Mouse (Mus musculus) liver, embryonic 11.5 days (tissue): ENCODE measurements around the gene Tmem30c. TPM values are rescaled to one million over a fixed set of nuclear protein-coding genes. Genes with fewer than 3 reads are reported as not detected.
A peak's percentile ranks its signal among the peaks of the same experiment; 100 is the strongest.

Source experiments
- ATAC-seq: fragments of 200-750 bp; cut with Nextera tagmentation; replicated peaks from 2 replicates; pipeline ENCODE4 v1.8.0; 2017; ENCODE audit warnings: moderate number of reproducible peaks, mild to moderate bottlenecking, moderate TSS enrichment, moderate library complexity; ENCODE audit not compliant: low FRiP score
- DNase-seq: peaks from one replicate; pipeline ENCODE4 v3.0.0-alpha.2; 2017; ENCODE audit warnings: low spot score
- H3K27ac ChIP-seq: fragments of 300-500 bp; sonication (generic); 2 replicates; pipeline ENCODE4 v1.5.1; 2014; ENCODE audit warnings: mild to moderate bottlenecking, low read depth, low read length, control low read depth
- H3K27me3 ChIP-seq: fragments of 300-500 bp; sonication (generic); replicated peaks from 2 replicates; pipeline ENCODE4 v1.6.1; 2014; ENCODE audit warnings: low read length, mixed read lengths; ENCODE audit not compliant: control insufficient read depth, insufficient read depth
- H3K36me3 ChIP-seq: fragments of 300-500 bp; sonication (generic); 2 replicates; pipeline ENCODE4 v1.6.1; 2014; ENCODE audit warnings: mild to moderate bottlenecking, low read length, moderate library complexity, mixed read lengths; ENCODE audit not compliant: control insufficient read depth, insufficient read depth
- H3K4me1 ChIP-seq: fragments of 300-500 bp; sonication (generic); replicated peaks from 2 replicates; pipeline ENCODE4 v1.6.1; 2014; ENCODE audit warnings: low read length, mixed read lengths; ENCODE audit not compliant: control insufficient read depth, insufficient read depth
- H3K4me2 ChIP-seq: fragments of 300-500 bp; sonication (generic); 2 replicates; pipeline ENCODE4 v1.6.1; 2014; ENCODE audit warnings: mild to moderate bottlenecking, control low read depth, moderate library complexity
- H3K4me3 ChIP-seq: fragments of 300-500 bp; sonication (generic); 2 replicates; pipeline ENCODE4 v1.5.1; 2014; ENCODE audit warnings: low read depth, low read length, control low read depth
- H3K9ac ChIP-seq: fragments of 300-500 bp; sonication (generic); 2 replicates; pipeline ENCODE4 v1.6.1; 2014; ENCODE audit warnings: low read depth, low read length, control low read depth
- H3K9me3 ChIP-seq: fragments of 300-500 bp; sonication (generic); 2 replicates; pipeline ENCODE4 v1.6.1; 2016; ENCODE audit warnings: low read length, inconsistent platforms, mixed read lengths; ENCODE audit not compliant: control insufficient read depth
- WGBS: fragments of 180-500 bp; shearing (Covaris S2); extraction: QIAGEN DNeasy Blood & Tissue Kit; methylation state at CpG from one replicate; pipeline ENCODE4 v1.1.7; 2014; 5-methylcytosine and 5-hydroxymethylcytosine counted together
- polyA plus RNA-seq: library from polyadenylated mRNA; unstranded; fragments of >200 nt; fragmentation: Nextera tagmentation; extraction: Ambion mirVana; gene quantifications from 2 replicates; pipeline ENCODE4 v1.2.1, GENCODE M21; 2014

Gene Tmem30c
- polyA plus RNA-seq, 1 experiment from 2014 or later, result not detected

- ATAC-seq (no peak), DNase-seq (no peak)
- no peaks in the 10 kb centered on the region for H3K4me1 ChIP-seq
- H3K27me3 ChIP-seq, result no peaks in the 10 kb centered on the region
- no peaks in the 10 kb centered on the region for H3K9me3 ChIP-seq
- 50% methylated on average over 7 of the region's 7 CpGs for WGBS
- H3K4me2 ChIP-seq, result no peak overlapping the region
- H3K4me3 ChIP-seq, result no peak overlapping the region
- no peaks in the 10 kb centered on the region for H3K36me3 ChIP-seq
- H3K27ac ChIP-seq, result no peak overlapping the region
- H3K9ac ChIP-seq, result no peak overlapping the region
Measured at GRCm38 (mm10) chr16:57251589-57252421, 40.9 kb downstream of the Tmem30c start.

DNA sequence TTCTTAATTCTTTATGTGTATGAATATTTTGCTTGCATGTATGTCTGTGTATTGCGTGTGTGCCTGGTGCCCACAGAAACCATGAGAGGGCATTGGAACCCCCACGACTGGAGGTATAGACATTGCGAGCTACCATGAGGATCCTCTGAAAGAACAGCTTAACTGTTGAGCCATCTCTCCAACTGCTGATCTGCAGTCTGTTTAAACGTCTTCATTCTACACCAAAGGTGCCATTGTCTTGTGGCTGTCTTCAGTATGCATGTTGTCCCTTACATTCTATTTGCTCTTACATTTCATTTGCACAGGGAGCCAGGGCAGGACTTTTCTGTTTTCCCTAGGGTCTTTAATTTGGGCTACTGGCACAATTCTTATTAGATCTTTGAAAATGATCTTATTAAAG, 41.7 kb downstream of the Tmem30c start:
- no peak overlapping the region for H3K4me2 ChIP-seq
- H3K27ac ChIP-seq, result no peak overlapping the region
- no peaks in the 10 kb centered on the region for H3K27me3 ChIP-seq
- no peaks in the 10 kb centered on the region for H3K36me3 ChIP-seq
- DNase-seq (no peak), ATAC-seq (no peak)
- no peak overlapping the region for H3K4me3 ChIP-seq
- no peak overlapping the region for H3K9ac ChIP-seq
- no peaks in the 10 kb centered on the region for H3K9me3 ChIP-seq
- 80% methylated on average over 4 of the region's 4 CpGs for WGBS
- no peaks in the 10 kb centered on the region for H3K4me1 ChIP-seq

DNA sequence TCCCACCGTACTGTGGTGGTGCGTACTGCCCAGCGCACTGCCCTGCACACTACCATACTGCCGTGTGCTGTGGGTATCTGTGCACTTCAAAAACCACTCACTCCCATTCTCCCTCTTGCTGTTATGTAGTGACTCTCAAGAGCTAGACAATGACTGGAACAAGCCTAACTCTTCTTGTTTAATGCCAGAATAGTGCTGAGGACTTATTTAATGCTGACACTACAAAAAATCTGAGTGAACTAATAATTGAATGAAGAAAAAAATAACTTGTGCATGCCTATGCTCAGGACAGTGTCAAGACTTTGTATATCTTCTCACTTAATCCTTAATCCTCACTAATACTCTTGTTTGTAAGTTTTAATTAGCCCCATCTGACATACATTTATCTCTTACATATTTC, 45.2 kb downstream of the Tmem30c start:
- H3K27ac ChIP-seq, result no peak overlapping the region
- no peak for ATAC-seq

DNA sequence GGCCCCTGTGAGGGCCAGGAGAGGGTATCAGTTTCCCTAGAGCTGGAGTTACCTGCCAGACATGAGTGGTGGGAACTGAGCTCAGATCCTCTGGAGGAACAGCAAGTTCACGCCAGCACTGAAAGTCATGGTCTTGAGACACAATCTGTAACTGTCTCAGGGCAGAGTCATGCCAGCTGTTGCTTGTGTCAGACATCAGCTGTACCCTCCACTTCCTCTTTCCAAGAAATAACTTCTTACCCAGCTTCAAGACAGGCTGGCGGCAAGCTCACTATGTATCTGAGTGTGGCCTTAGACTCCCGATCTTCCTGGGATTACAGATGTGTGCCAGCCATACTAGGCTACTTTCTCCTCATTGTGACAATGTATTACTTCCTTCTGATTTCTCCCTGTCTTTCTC, 46.1 kb downstream of the Tmem30c start:
- no peaks in the 10 kb centered on the region for H3K27me3 ChIP-seq
- DNase-seq (no peak), ATAC-seq (no peak)
- no peak overlapping the region for H3K4me3 ChIP-seq
- H3K9me3 ChIP-seq, result no peaks in the 10 kb centered on the region
- 62% methylated on average over 3 of the region's 3 CpGs for WGBS
- H3K9ac ChIP-seq, result no peak overlapping the region
- no peak overlapping the region for H3K27ac ChIP-seq
- H3K36me3 ChIP-seq, result no peaks in the 10 kb centered on the region
- H3K4me1 ChIP-seq, result no peaks in the 10 kb centered on the region
- no peak overlapping the region for H3K4me2 ChIP-seq

More for the DNA sequence above, 45.2 kb downstream of the Tmem30c start:
- Histone ChIP-seq H3K27me3 (no peaks in the 10 kb centered on the region), H3K4me1 (no peaks in the 10 kb centered on the region), H3K9me3 (no peaks in the 10 kb centered on the region), H3K4me3 (no peak overlapping the region), H3K9ac (no peak overlapping the region), H3K36me3 (no peaks in the 10 kb centered on the region), H3K4me2 (no peak overlapping the region)
- DNase-seq, result no peak
- WGBS, result 85% methylated on average over 4 of the region's 4 CpGs

- no peak overlapping the region for H3K27ac ChIP-seq
- ATAC-seq (no peak), DNase-seq (peak; percentile 46)
- H3K9me3 ChIP-seq, result no peaks in the 10 kb centered on the region
- H3K9ac ChIP-seq, result no peak overlapping the region
- no peaks in the 10 kb centered on the region for H3K27me3 ChIP-seq
- 12% methylated on average over 6 of the region's 6 CpGs for WGBS
- H3K36me3 ChIP-seq, result no peaks in the 10 kb centered on the region
- H3K4me2 ChIP-seq, result no peak overlapping the region
- H3K4me3 ChIP-seq, result no peak overlapping the region
- no peaks in the 10 kb centered on the region for H3K4me1 ChIP-seq
Measured at GRCm38 (mm10) chr16:57243858-57244248, 48.8 kb downstream of the Tmem30c start.

DNA sequence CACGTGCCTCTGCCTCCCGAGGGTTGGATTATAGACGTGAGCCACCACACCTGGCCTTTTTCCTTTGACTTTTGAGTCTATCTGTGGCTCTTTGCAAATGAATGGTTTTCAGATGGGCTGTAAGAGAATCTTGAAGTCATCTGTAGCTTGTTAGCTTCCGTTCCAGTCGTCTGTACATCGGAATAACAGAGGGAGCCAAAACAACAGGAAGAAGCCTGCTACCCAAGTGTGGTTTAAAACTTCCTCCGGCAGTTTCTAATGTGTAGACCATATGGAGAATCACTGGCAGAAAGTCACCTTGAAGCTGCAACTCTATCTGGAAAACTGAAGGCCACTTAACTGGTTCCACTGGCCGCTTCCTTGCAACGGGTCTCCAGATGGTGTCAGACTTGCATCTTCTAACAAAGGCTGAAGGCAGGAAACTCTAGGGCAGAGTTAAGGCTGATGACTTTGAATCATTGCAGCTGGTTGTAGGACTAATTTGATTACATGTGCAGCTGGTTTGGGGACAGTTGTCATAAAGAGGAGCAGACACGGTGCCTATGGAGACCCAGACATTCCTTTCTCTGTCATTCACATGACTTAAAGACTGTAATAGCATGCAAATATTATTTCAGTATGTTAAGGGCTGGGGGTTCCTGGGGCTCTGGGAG, 49.3 kb downstream of the Tmem30c start:
- Histone ChIP-seq H3K27me3 (no peaks in the 10 kb centered on the region), H3K4me1 (no peaks in the 10 kb centered on the region), H3K36me3 (no peaks in the 10 kb centered on the region), H3K4me3 (no peak overlapping the region), H3K27ac (no peak overlapping the region), H3K9ac (no peak overlapping the region), H3K9me3 (no peaks in the 10 kb centered on the region), H3K4me2 (no peak overlapping the region)
- ATAC-seq (no peak), DNase-seq (no peak)
- WGBS, result 49% methylated on average over 10 of the region's 10 CpGs

DNA sequence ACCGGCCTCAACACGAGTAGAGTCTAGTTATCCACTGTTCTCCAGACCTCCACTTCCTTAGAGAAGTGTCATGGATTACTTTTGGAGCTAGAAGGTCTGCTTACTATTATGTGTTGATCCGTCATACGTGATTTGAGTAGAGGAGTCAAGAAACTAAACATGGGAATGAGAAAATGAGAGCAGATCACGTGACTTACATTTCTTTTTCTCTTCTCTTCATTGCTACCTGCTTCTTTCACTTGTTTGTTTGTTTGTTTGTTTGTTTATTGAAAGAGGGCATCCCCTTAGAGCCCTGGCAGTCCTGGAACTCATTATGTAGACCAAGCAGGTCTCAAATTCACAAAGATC, 49.8 kb downstream of the Tmem30c start:
- Histone ChIP-seq H3K9me3 (no peaks in the 10 kb centered on the region), H3K4me2 (no peak overlapping the region), H3K27me3 (no peaks in the 10 kb centered on the region), H3K4me1 (no peaks in the 10 kb centered on the region), H3K4me3 (no peak overlapping the region), H3K36me3 (no peaks in the 10 kb centered on the region), H3K9ac (no peak overlapping the region), H3K27ac (no peak overlapping the region)
- DNase-seq (no peak), ATAC-seq (no peak)
- WGBS, result 87% methylated on average over 5 of the region's 5 CpGs

DNA sequence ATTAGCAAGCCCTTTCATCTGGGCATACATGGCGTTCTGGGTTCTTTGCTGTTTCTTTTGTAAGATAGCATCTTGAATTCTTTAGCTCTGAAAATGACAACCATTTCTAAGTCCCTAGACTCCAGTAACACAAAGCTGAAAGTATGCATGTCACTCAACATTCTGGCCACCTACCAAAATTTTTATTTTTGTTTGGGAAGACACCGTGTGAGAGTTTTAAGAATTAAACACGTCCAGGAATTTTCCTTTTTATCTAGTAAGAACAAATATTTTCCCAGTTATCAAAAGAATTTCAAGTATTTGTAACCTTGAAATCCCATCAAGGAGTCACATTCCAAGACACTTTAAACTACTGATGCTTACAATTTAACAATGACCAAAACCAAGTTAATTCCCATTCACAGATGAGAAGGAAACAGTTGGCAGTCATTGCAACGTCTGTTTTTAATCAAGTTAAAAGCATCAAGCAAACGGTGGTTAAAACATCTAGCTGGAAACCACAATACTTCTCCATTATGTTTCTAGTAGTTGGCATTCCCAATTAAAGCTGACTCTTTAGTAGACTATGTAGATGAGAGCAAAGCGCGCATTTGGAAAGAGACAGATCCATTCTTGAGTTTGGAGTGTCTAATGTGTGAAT, 56.7 kb downstream of the Tmem30c start:
- H3K4me3 ChIP-seq, result no peak overlapping the region
- no peak overlapping the region for H3K4me2 ChIP-seq
- ATAC-seq, result no peak
- H3K4me1 ChIP-seq, result no peaks in the 10 kb centered on the region
- no peak for DNase-seq
- no peaks in the 10 kb centered on the region for H3K36me3 ChIP-seq
- WGBS, result 54% methylated on average over 7 of the region's 7 CpGs
- H3K9me3 ChIP-seq, result no peaks in the 10 kb centered on the region
- H3K9ac ChIP-seq, result no peak overlapping the region
- H3K27me3 ChIP-seq, result no peaks in the 10 kb centered on the region
- H3K27ac ChIP-seq, result no peak overlapping the region
